Mouse (Mus musculus) ES-E14 (cell line): ENCODE measurements at regions not wholly inside any gene's neighbourhood (a gene's known extent, or its start where the extent isn't known, plus 50 kb on each side); places are given as distances from the start of the nearest gene placed in this dataset.

Source experiments
- DNase-seq: peaks from one replicate; pipeline ENCODE4 v3.0.0-alpha.2; 2013; ENCODE audit warnings: low read depth, low spot score
- H3K27ac ChIP-seq: 2 replicates; pipeline ENCODE4 v1.5.1; 2012; ENCODE audit warnings: low read depth, mild to moderate bottlenecking, low read length, moderate library complexity, mixed read lengths; ENCODE audit not compliant: poor library complexity, insufficient read depth, severe bottlenecking
- H3K36me3 ChIP-seq: 2 replicates; pipeline ENCODE4 v1.6.1; 2012; ENCODE audit warnings: mild to moderate bottlenecking, low read length, moderate library complexity, mixed read lengths; ENCODE audit not compliant: control insufficient read depth, poor library complexity, insufficient read depth, severe bottlenecking
- H3K4me1 ChIP-seq, 2 experiments: fragments of 150-350 bp in 1 of 2; sonication (generic) in 1 of 2; 2 replicates each; pipeline ENCODE4 v1.6.1; 2012; ENCODE audit warnings: low read length in 2 of 2, mild to moderate bottlenecking in 1 of 2, mixed read lengths in 1 of 2; ENCODE audit not compliant: control insufficient read depth in 2 of 2, insufficient read depth in 2 of 2, poor library complexity in 1 of 2
- H3K4me3 ChIP-seq, 2 experiments: fragments of 150-350 bp in 1 of 2; sonication (generic) in 1 of 2; 2 replicates each; pipeline ENCODE4 v1.5.1; 2012; ENCODE audit warnings: low read length in 2 of 2, low read depth in 1 of 2, mild to moderate bottlenecking in 1 of 2, mixed read lengths in 1 of 2; ENCODE audit not compliant: insufficient read depth in 1 of 2, poor library complexity in 1 of 2, severe bottlenecking in 1 of 2
- H3K9ac ChIP-seq: 2 replicates; pipeline ENCODE4 v1.6.1; 2012; ENCODE audit warnings: low read depth, mild to moderate bottlenecking, low read length, mixed read lengths; ENCODE audit not compliant: poor library complexity, insufficient read depth, severe bottlenecking
- H3K9me3 ChIP-seq: fragments of 150-350 bp; sonication (generic); 2 replicates; pipeline ENCODE4 v1.6.1; 2012; ENCODE audit warnings: low read depth, mild to moderate bottlenecking, low read length; ENCODE audit not compliant: control insufficient read depth, insufficient read depth
- CHD2 ChIP-seq: IDR thresholded peaks from 2 replicates; pipeline ENCODE4 v1.6.1; 2014; ENCODE audit warnings: mild to moderate bottlenecking, low read depth, low read length, inconsistent platforms
- HCFC1 ChIP-seq: IDR thresholded peaks from 2 replicates; pipeline ENCODE4 v1.6.1; 2012; ENCODE audit warnings: low read length, inconsistent platforms, borderline replicate concordance; ENCODE audit not compliant: insufficient read depth
- MAFK ChIP-seq: IDR thresholded peaks from 2 replicates; pipeline ENCODE4 v1.6.1; 2014; ENCODE audit warnings: mild to moderate bottlenecking, low read depth, low read length, inconsistent platforms; ENCODE audit not compliant: insufficient read depth
- ZC3H11A ChIP-seq: IDR thresholded peaks from 2 replicates; pipeline ENCODE4 v1.6.1; 2012; ENCODE audit warnings: low read depth, mild to moderate bottlenecking, inconsistent platforms, low read length, borderline replicate concordance
- ZNF384 ChIP-seq: IDR thresholded peaks from 2 replicates; pipeline ENCODE4 v1.6.1; 2012; ENCODE audit warnings: low read depth, low read length, inconsistent platforms
- in situ Hi-C, 2 experiments: fragments of 600-800 bp; cut with MboI; formaldehyde crosslinking; loops; one replicate each; pipeline ENCODE4 v1.15.1; 2025; ENCODE audit warnings: low sequenced_read_pairs in 2 of 2, inconsistent platforms in 1 of 2; ENCODE audit not compliant: unreplicated experiment in 2 of 2

- H3K9ac ChIP-seq = no peak overlapping the region
- no peak overlapping the region for H3K27ac ChIP-seq
- no peak for TF ChIP-seq HCFC1
- no peak for TF ChIP-seq ZC3H11A
- no peak for TF ChIP-seq MAFK
- TF ChIP-seq ZNF384 = no peak
- TF ChIP-seq CHD2 = no peak
- in situ Hi-C loops = no loop called here
- DNase-seq = no peak
- no peaks in the 10 kb centered on the region for H3K9me3 ChIP-seq
- no peaks in the 10 kb centered on the region for H3K36me3 ChIP-seq
- H3K4me3 ChIP-seq = no peak overlapping the region
- H3K4me1 ChIP-seq = no peaks in the 10 kb centered on the region
Observed at GRCm38 (mm10) chr6:18599626-18600025, 85.0 kb upstream of the Cttnbp2 start.

DNA sequence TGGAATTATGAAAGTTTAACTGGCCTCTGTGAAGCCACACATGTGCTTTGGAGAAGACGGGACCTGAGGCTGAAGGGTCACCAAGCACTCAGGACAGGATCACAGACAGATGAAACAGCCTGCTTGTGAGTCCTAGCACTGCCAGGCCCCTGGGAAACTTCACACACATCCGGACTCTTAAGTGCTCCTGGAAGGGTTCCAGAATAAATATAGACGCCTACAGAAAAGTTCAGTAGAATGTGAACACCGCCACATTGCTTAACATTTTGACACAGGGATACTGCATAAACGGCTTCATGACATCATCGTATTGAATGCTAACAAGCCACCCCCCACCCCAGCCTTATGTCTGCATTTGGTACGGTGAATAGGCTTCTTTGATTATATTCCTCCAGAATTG lies 87.3 kb upstream of the Cttnbp2 start:
- in situ Hi-C loops = no loop called here
- H3K27ac ChIP-seq = no peak overlapping the region

DNA sequence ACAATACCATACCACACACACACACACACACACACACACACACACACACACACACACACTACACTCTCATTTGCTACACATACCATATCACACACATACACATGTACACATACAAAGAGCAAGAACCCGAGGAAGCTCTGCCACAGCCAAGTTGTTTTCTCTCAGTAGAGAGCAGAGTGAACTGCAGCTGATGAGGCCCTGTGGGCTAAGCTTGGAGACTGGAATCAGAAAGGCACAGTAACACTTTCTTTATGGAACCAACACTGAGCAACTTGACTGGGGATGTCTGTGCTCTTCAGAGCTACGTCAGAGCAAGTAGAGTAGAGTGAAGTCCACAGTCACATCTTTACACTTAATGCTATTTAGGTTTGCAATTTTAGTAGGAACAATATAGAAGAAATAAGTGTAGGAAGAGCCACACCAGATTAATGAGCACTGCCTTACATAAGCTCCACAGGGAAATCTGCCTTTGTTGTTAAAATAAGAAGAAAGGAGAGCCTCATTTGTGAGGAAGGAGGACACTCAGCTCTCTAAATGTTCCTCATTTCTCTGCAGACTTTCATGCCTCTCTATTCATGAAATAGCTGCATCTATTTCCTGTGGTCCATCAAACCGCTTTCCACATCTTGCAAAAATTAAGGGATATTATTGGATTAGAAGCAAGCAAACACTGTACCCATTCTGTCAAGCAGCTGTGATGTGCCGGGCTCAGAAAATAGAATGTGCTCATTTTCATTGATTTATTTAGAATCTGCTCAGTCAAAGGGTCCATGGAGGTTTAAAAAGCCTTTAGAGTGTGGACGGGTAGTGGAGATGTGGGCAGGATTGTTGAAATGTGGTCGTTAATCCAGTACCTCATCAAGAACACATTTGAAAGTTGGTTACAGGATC lies 107.0 kb upstream of the Cttnbp2 start:
- Histone ChIP-seq H3K9ac (no peak overlapping the region), H3K36me3 (no peaks in the 10 kb centered on the region), H3K27ac (no peak overlapping the region), H3K9me3 (no peaks in the 10 kb centered on the region), H3K4me3 (no peak overlapping the region), H3K4me1 (no peaks in the 10 kb centered on the region)
- DNase-seq = no peak
- TF ChIP-seq ZC3H11A (no peak), ZNF384 (no peak), HCFC1 (no peak), CHD2 (no peak), MAFK (no peak)
- in situ Hi-C loops = no loop called here

More for the DNA sequence above, 87.3 kb upstream of the Cttnbp2 start:
- H3K4me1 ChIP-seq = no peaks in the 10 kb centered on the region
- H3K9ac ChIP-seq = no peak overlapping the region
- TF ChIP-seq ZC3H11A (no peak), MAFK (no peak), CHD2 (no peak)
- no peak for DNase-seq
- no peaks in the 10 kb centered on the region for H3K9me3 ChIP-seq
- no peaks in the 10 kb centered on the region for H3K36me3 ChIP-seq
- no peak overlapping the region for H3K4me3 ChIP-seq

- Histone ChIP-seq H3K4me3 (no peak overlapping the region), H3K9me3 (no peaks in the 10 kb centered on the region), H3K4me1 (no peaks in the 10 kb centered on the region), H3K36me3 (no peaks in the 10 kb centered on the region), H3K27ac (no peak overlapping the region), H3K9ac (no peak overlapping the region)
- no peak for DNase-seq
- no peak for TF ChIP-seq ZC3H11A
- TF ChIP-seq ZNF384 = no peak
- no peak for TF ChIP-seq CHD2
- TF ChIP-seq MAFK = no peak
- no peak for TF ChIP-seq HCFC1
- in situ Hi-C loops = no loop called here
Observed at GRCm38 (mm10) chr6:18628591-18628990, 113.9 kb upstream of the Cttnbp2 start.
